Mouse (Mus musculus): ENCODE data around the gene Isoc2a.

DNA sequence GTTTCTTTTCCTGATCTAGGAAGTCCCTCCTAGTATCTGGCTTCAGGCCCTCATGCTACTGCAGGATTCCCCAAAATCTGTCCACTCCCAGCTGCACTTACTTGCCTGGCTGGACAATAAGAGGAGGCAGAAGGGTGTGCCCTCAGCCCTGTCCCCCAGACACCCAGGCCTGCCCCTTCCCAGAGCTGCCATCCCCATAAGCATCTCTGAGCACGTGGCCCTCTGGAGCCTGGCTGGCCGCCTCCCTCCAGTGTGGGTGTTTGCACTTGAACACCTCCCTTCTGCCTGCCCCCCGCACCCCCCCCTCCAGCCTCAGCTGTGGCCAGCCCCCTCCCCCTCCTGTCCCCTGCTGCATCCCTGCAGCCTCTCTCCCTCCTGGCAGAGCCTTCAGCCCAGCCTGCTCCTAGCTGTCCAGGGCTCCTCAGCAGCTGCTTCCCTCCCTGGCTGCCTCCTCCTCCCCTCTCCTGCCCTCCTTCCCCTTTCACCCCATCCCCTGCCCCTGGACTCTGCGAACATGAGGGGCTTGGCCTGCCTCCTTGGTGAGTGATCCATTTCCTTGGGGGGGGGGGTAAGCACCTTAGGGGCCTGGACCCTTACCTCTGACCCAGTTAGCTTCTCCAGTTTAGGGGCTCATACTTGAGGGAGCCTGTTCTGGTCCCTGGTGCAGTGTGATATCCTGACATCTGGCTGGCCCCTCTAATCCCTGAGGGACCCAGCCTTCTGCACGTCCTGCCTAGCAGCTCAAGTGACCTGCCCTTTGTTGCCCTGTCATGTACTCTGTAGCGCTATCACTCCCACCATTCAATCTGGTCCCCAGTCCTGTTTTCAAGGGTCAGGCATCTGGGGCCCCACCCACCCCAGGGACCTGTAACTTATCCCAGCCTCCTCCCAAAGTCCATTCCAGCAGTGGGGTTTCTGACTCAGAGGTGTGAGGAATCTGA is 48.8 kb downstream of the Isoc2a start, which contains the start of gene Ssc5d:
- TF ChIP-seq CTCF (IDR thresholded peaks at IDR 0.05; ENCODE audit: low read depth) (no peak), EP300 (IDR thresholded peaks at IDR 0.05; ENCODE audit: low read depth) (no peak)
